19 mouse cellular contexts compared by ENCODE assay signal in the genomic region with DNA sequence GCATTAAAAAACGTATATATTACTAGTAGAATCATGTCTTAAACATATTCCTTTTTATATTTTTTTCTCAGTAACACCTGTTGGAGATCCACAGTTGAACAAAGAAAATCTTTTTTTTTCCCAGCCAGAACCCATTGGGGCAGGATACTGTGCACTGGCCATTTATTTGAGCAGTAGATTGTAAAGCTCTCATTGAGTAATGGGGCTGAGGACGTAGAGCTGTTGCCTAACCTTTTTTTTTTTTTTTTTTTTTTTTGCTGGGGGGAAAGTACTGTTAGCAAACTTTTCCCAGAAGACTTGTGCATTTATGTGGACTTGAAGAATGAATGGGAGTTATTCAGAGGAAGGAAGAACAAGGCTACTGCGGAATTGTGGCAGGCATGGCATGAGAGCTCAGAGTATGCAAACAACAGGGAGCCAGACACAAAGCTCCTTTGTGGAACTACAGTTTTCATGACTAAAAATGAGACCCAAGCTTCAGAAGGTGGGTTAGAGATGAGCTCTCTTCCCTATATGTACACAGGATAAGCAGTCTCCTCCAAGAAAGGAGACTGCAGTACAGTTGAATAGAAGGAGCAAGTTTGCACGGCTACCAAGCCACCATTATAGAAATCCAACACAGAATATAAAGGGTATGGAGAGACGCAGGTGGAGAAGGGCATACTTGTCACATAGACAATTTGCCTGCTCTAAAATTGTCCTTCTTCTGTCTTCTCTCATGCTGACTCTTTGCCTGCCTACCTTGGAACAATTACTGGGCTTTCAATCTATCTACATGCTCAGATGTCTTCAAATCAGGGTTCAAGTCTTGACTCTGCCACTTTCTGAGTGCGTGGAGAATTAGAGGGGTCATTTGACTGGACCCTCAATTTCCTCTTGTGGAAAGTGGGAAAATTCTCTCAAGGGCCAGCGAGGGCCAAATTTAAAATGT.
DNase-seq lines count a peak whose midpoint lies in the region; ATAC-seq and TF ChIP-seq lines count a peak whose summit lies in the region.
"Had no signal": no experiment of that assay in that cellular context is flagged by ENCODE, and none has a peak within 500 bp of the region (broad histone marks: within the 10 kb centered on the region; RNA-seq: fewer than 3 reads in every experiment).

No protein-coding gene starts in this region.

- ATAC-seq in hindbrain, postnatal 0 days = no peak
- ATAC-seq in neural tube, embryonic 11.5 days (ENCODE audit: insufficient read depth, low FRiP score, low TSS enrichment) = peak; percentile 43
- ATAC-seq: intestine, postnatal 0 days had no signal

- H3K27me3 ChIP-seq in hindbrain, embryonic 10.5 days (ENCODE audit: insufficient read depth, poor library complexity, severe bottlenecking) = no peaks in the 10 kb centered on the region
- no peaks in the 10 kb centered on the region for H3K27me3 ChIP-seq in hindbrain, postnatal 0 days (ENCODE audit: insufficient read depth, low read length)
- H3K27me3 ChIP-seq in neural tube, embryonic 11.5 days (ENCODE audit: control insufficient read depth, insufficient read depth, low read length) = no peaks in the 10 kb centered on the region
- H3K27me3 ChIP-seq: hindbrain, embryonic 15.5 days had no signal

- H3K9ac ChIP-seq in hindbrain, postnatal 0 days (replicated peaks; ENCODE audit: low read length) = no peak overlapping the region
- H3K9ac ChIP-seq in neural tube, embryonic 11.5 days (ENCODE audit: low read length) = no peak overlapping the region
- H3K9ac ChIP-seq: hindbrain, embryonic 15.5 days; liver, embryonic 14.5 days had no signal

- TF ChIP-seq CTCF in hindbrain, postnatal 0 days (IDR thresholded peaks at IDR 0.05; ENCODE audit: low read depth) = no peak

- peak overlapping the region; percentile 50 for H3K27ac ChIP-seq in hindbrain, embryonic 10.5 days
- no peak overlapping the region for H3K27ac ChIP-seq in hindbrain, postnatal 0 days
- no peak overlapping the region for H3K27ac ChIP-seq in neural tube, embryonic 11.5 days (ENCODE audit: low read depth, low read length)
- H3K27ac ChIP-seq: heart, embryonic 10.5 days; hindbrain, embryonic 15.5 days; kidney, postnatal 0 days; liver, embryonic 14.5 days had no signal

- 69% methylated on average over 7 of the region's 7 CpGs for WGBS in hindbrain, embryonic 10.5 days
- 60% methylated on average over 7 of the region's 7 CpGs for WGBS in hindbrain, postnatal 0 days
- 73% methylated on average over 7 of the region's 7 CpGs for WGBS in neural tube, embryonic 11.5 days

- H3K36me3 ChIP-seq in hindbrain, embryonic 10.5 days = no peaks in the 10 kb centered on the region
- H3K36me3 ChIP-seq in hindbrain, postnatal 0 days (ENCODE audit: insufficient read depth, low read length) = no peaks in the 10 kb centered on the region
- H3K36me3 ChIP-seq in neural tube, embryonic 11.5 days (ENCODE audit: control insufficient read depth, insufficient read depth, low read length) = no peaks in the 10 kb centered on the region
- H3K36me3 ChIP-seq: heart, embryonic 10.5 days; hindbrain, embryonic 15.5 days had no signal

- no peaks in the 10 kb centered on the region for H3K9me3 ChIP-seq in hindbrain, embryonic 10.5 days
- H3K9me3 ChIP-seq in hindbrain, postnatal 0 days (ENCODE audit: low read length) = no peaks in the 10 kb centered on the region
- H3K9me3 ChIP-seq in neural tube, embryonic 11.5 days (ENCODE audit: control insufficient read depth, low read length) = no peaks in the 10 kb centered on the region
- H3K9me3 ChIP-seq: heart, embryonic 10.5 days; hindbrain, embryonic 15.5 days had no signal

- no peak overlapping the region for H3K4me2 ChIP-seq in hindbrain, postnatal 0 days (ENCODE audit: low read depth, low read length)
- no peak overlapping the region for H3K4me2 ChIP-seq in neural tube, embryonic 11.5 days (ENCODE audit: low read depth)
- H3K4me2 ChIP-seq: hindbrain, embryonic 15.5 days had no signal

- intact Hi-C loops in left cerebral cortex, postnatal 10 days (cut with DNase I) = no loop called here

- H3K4me1 ChIP-seq in hindbrain, embryonic 10.5 days (replicated peaks) = 0 out of 2 replicates have a peak, but pooled peaks cover 5% of the 10 kb centered on the region
- no peaks in the 10 kb centered on the region; the same call in 1 of the 2 replicates for H3K4me1 ChIP-seq in hindbrain, postnatal 0 days (ENCODE audit: insufficient read depth, low read length)
- H3K4me1 ChIP-seq in neural tube, embryonic 11.5 days (ENCODE audit: control insufficient read depth, insufficient read depth, low read length) = no peaks in the 10 kb centered on the region
- H3K4me1 ChIP-seq: heart, embryonic 10.5 days had no signal

- H3K4me3 ChIP-seq in hindbrain, embryonic 10.5 days = no peak overlapping the region
- no peak overlapping the region for H3K4me3 ChIP-seq in hindbrain, postnatal 0 days (ENCODE audit: low read length)
- H3K4me3 ChIP-seq in neural tube, embryonic 11.5 days (ENCODE audit: low read depth, low read length) = no peak overlapping the region
- H3K4me3 ChIP-seq: heart, embryonic 10.5 days; hindbrain, embryonic 15.5 days had no signal

- DNase-seq in hindbrain, embryonic 10.5 days (ENCODE audit: low spot score) = no peak
- no peak for DNase-seq in hindbrain, postnatal 0 days (ENCODE audit: low spot score)
- DNase-seq in neural tube, embryonic 11.5 days (ENCODE audit: low spot score) = peak; percentile 34
- DNase-seq in neural tube, embryonic 10.5 days (ENCODE audit: extremely low spot score, low spot score) = no peak
- peak; percentile 19 for DNase-seq in mesoderm, embryonic 11.5 days (ENCODE audit: low read depth, low spot score)
- DNase-seq in spleen, postnatal 14 days (ENCODE audit: low spot score in 2 of 2) = no peak
- DNase-seq in left cerebral cortex, postnatal 10 days (ENCODE audit: extremely low spot score in 1 of 2, low spot score in 2 of 2) = no peak
- no peak for DNase-seq in heart, adult 9 months (ENCODE audit: low spot score in 2 of 2)
- DNase-seq: adrenal gland, postnatal 36 days; cerebellum, adult 18-20 months; cerebellum, postnatal 25 days; embryo, embryonic 11 days; layer of hippocampus, postnatal 36 days; lung, postnatal 14 days had no signal

Comparison
In these comparisons a context has a peak if more than half of its experiments do, and no peak if none do; other contexts are left out.
1. DNase-seq: peak in neural tube, embryonic 11.5 days (single experiment) and mesoderm, embryonic 11.5 days (single experiment); none in hindbrain, embryonic 10.5 days (single experiment), hindbrain, postnatal 0 days (single experiment), neural tube, embryonic 10.5 days (single experiment), spleen, postnatal 14 days (0 of 2), left cerebral cortex, postnatal 10 days (0 of 2) and heart, adult 9 months (0 of 2).